Mouse (Mus musculus) heart, embryonic 13.5 days (tissue): ENCODE results near the gene Bhlha15. TPM values are rescaled to one million over a fixed set of nuclear protein-coding genes. Genes with fewer than 3 reads are reported as not detected.

Experiments used
- ATAC-seq: fragments of 200-750 bp; cut with Nextera tagmentation; 2 replicates; pipeline ENCODE4 v1.8.0; 2017; ENCODE audit warnings: moderate TSS enrichment; ENCODE audit not compliant: insufficient number of reproducible peaks, low FRiP score, low TSS enrichment; ENCODE audit errors: extremely low read depth
- H3K27ac ChIP-seq: fragments of 300-500 bp; sonication (generic); replicated peaks from 2 replicates; pipeline ENCODE4 v1.5.1; 2015; ENCODE audit warnings: moderate library complexity, mild to moderate bottlenecking, inconsistent platforms
- H3K27me3 ChIP-seq: fragments of 300-500 bp; sonication (generic); replicated peaks from 2 replicates; pipeline ENCODE4 v1.6.1; 2015; ENCODE audit warnings: mild to moderate bottlenecking, inconsistent platforms
- H3K36me3 ChIP-seq: fragments of 300-500 bp; sonication (generic); 2 replicates; pipeline ENCODE4 v1.6.1; 2015; ENCODE audit warnings: mild to moderate bottlenecking, inconsistent platforms
- H3K4me1 ChIP-seq: fragments of 300-500 bp; sonication (generic); 2 replicates; pipeline ENCODE4 v1.6.1; 2015; ENCODE audit warnings: inconsistent platforms
- H3K4me2 ChIP-seq: fragments of 300-500 bp; sonication (generic); 2 replicates; pipeline ENCODE4 v1.6.1; 2015; ENCODE audit warnings: inconsistent platforms, mild to moderate bottlenecking, moderate library complexity
- H3K4me3 ChIP-seq: fragments of 300-500 bp; sonication (generic); 2 replicates; pipeline ENCODE4 v1.5.1; 2015; ENCODE audit warnings: moderate library complexity, mild to moderate bottlenecking, inconsistent platforms
- H3K9ac ChIP-seq: fragments of 300-500 bp; sonication (generic); 2 replicates; pipeline ENCODE4 v1.6.1; 2015; ENCODE audit warnings: inconsistent platforms, mild to moderate bottlenecking, moderate library complexity
- H3K9me3 ChIP-seq: fragments of 300-500 bp; sonication (generic); 2 replicates; pipeline ENCODE4 v1.6.1; 2016; ENCODE audit warnings: inconsistent platforms
- WGBS: fragments of 180-500 bp; shearing (Covaris S2); methylation state at CpG from one replicate; pipeline ENCODE4 v1.1.7; 2015; ENCODE audit warnings: mixed read lengths; 5-methylcytosine and 5-hydroxymethylcytosine counted together
- polyA plus RNA-seq: library from polyadenylated mRNA; unstranded; fragments of >200 nt; fragmentation: Nextera tagmentation; extraction: Ambion mirVana; gene quantifications from 2 replicates; pipeline ENCODE4 v1.2.1, GENCODE M21; 2015

Gene Bhlha15
- polyA plus RNA-seq, 1 experiment from 2014 or later, result 0.33 TPM

GRCm38 (mm10) chr5:144169275-144169975 lies 20.7 kb upstream of the Bhlha15 start:
- WGBS, result 89% methylated on average over 8 of the region's 8 CpGs
- Histone ChIP-seq H3K36me3 (peaks cover 74% of the 10 kb centered on the region), H3K4me3 (no peak overlapping the region)

GRCm38 (mm10) chr5:144173648-144174047 lies 16.4 kb upstream of the Bhlha15 start:
- Histone ChIP-seq H3K4me2 (no peak overlapping the region), H3K36me3 (peaks cover 92% of the 10 kb centered on the region), H3K9ac (no peak overlapping the region), H3K4me1 (no peaks in the 10 kb centered on the region), H3K27me3 (no peaks in the 10 kb centered on the region), H3K27ac (no peak overlapping the region), H3K9me3 (no peaks in the 10 kb centered on the region), H3K4me3 (no peak overlapping the region)
- WGBS, result 89% methylated on average over 18 of the region's 18 CpGs
- ATAC-seq, result no peak

More at GRCm38 (mm10) chr5:144169275-144169975, 20.7 kb upstream of the Bhlha15 start:
- Histone ChIP-seq H3K4me2 (no peak overlapping the region), H3K4me1 (0 out of 2 replicates have a peak, but pooled peaks cover 2% of the 10 kb centered on the region), H3K9ac (no peak overlapping the region), H3K27ac (no peak overlapping the region), H3K27me3 (no peaks in the 10 kb centered on the region), H3K9me3 (no peaks in the 10 kb centered on the region)
- ATAC-seq, result no peak

GRCm38 (mm10) chr5:144178216-144178615 lies 11.9 kb upstream of the Bhlha15 start:
- H3K4me3 ChIP-seq, result no peak overlapping the region
- no peak overlapping the region for H3K4me2 ChIP-seq
- no peaks in the 10 kb centered on the region for H3K9me3 ChIP-seq
- H3K9ac ChIP-seq, result no peak overlapping the region
- H3K27me3 ChIP-seq, result no peaks in the 10 kb centered on the region
- peaks cover 65% of the 10 kb centered on the region for H3K36me3 ChIP-seq
- ATAC-seq, result no peak
- WGBS, result 64% methylated on average over 6 of the region's 6 CpGs
- H3K27ac ChIP-seq, result no peak overlapping the region
- peaks cover 11% of the 10 kb centered on the region for H3K4me1 ChIP-seq

GRCm38 (mm10) chr5:144181249-144181648 lies 8.8 kb upstream of the Bhlha15 start:
- H3K36me3 ChIP-seq, result peaks cover 56% of the 10 kb centered on the region
- no peak for ATAC-seq
- no peaks in the 10 kb centered on the region for H3K9me3 ChIP-seq
- peaks cover 20% of the 10 kb centered on the region for H3K4me1 ChIP-seq
- 93% methylated on average over 7 of the region's 7 CpGs for WGBS
- no peak overlapping the region for H3K27ac ChIP-seq
- no peak overlapping the region for H3K4me2 ChIP-seq
- no peak overlapping the region for H3K9ac ChIP-seq
- H3K27me3 ChIP-seq, result no peaks in the 10 kb centered on the region
- H3K4me3 ChIP-seq, result no peak overlapping the region

- Histone ChIP-seq H3K9ac (peak overlapping the region; percentile 2; the same call in 1 of the 2 replicates), H3K9me3 (no peaks in the 10 kb centered on the region), H3K36me3 (peaks cover 49% of the 10 kb centered on the region), H3K4me2 (peak overlapping the region; percentile 50), H3K27me3 (no peaks in the 10 kb centered on the region), H3K27ac (no peak overlapping the region), H3K4me3 (no peak overlapping the region), H3K4me1 (peaks cover 20% of the 10 kb centered on the region)
- 21% methylated on average over 20 of the region's 20 CpGs for WGBS
- ATAC-seq, result no peak
These were observed 7.4 kb upstream of the Bhlha15 start for GRCm38 (mm10) chr5:144182542-144183247.

GRCm38 (mm10) chr5:144183248-144183559 lies 6.9 kb upstream of the Bhlha15 start:
- Histone ChIP-seq H3K9ac (peak overlapping the region; percentile 2; the same call in 1 of the 2 replicates), H3K36me3 (peaks cover 45% of the 10 kb centered on the region), H3K27ac (no peak overlapping the region), H3K9me3 (no peaks in the 10 kb centered on the region), H3K4me2 (peak overlapping the region; percentile 50), H3K4me1 (peaks cover 20% of the 10 kb centered on the region), H3K27me3 (no peaks in the 10 kb centered on the region), H3K4me3 (no peak overlapping the region)
- WGBS, result 20% methylated on average over 8 of the region's 8 CpGs
- no peak for ATAC-seq

- Histone ChIP-seq H3K36me3 (peaks cover 41% of the 10 kb centered on the region), H3K4me3 (no peak overlapping the region), H3K9ac (no peak overlapping the region), H3K4me1 (peaks cover 20% of the 10 kb centered on the region), H3K4me2 (no peak overlapping the region), H3K27ac (no peak overlapping the region), H3K9me3 (no peaks in the 10 kb centered on the region), H3K27me3 (no peaks in the 10 kb centered on the region)
- 73% methylated on average over 7 of the region's 7 CpGs for WGBS
- ATAC-seq, result no peak
These were observed 6.3 kb upstream of the Bhlha15 start for GRCm38 (mm10) chr5:144183647-144184335.

GRCm38 (mm10) chr5:144184350-144185045 lies 5.6 kb upstream of the Bhlha15 start:
- Histone ChIP-seq H3K27ac (no peak overlapping the region), H3K4me3 (no peak overlapping the region), H3K36me3 (peaks cover 34% of the 10 kb centered on the region), H3K27me3 (no peaks in the 10 kb centered on the region), H3K9me3 (no peaks in the 10 kb centered on the region), H3K4me2 (no peak overlapping the region), H3K9ac (no peak overlapping the region), H3K4me1 (peaks cover 25% of the 10 kb centered on the region)
- ATAC-seq, result no peak
- 87% methylated on average over 21 of the region's 21 CpGs for WGBS

GRCm38 (mm10) chr5:144188422-144188821 lies 1.7 kb upstream of the Bhlha15 start:
- H3K4me3 ChIP-seq, result no peak overlapping the region
- ATAC-seq, result no peak
- no peak overlapping the region for H3K4me2 ChIP-seq
- no peak overlapping the region for H3K27ac ChIP-seq
- H3K36me3 ChIP-seq, result peaks cover 29% of the 10 kb centered on the region
- WGBS, result 82% methylated on average over 6 of the region's 6 CpGs
- no peak overlapping the region for H3K9ac ChIP-seq
- no peaks in the 10 kb centered on the region for H3K9me3 ChIP-seq
- no peaks in the 10 kb centered on the region for H3K27me3 ChIP-seq
- peaks cover 32% of the 10 kb centered on the region for H3K4me1 ChIP-seq

GRCm38 (mm10) chr5:144189327-144189726 lies 759 bp upstream of the Bhlha15 start:
- Histone ChIP-seq H3K36me3 (peaks cover 28% of the 10 kb centered on the region), H3K9ac (no peak overlapping the region; the same call in 1 of the 2 replicates), H3K4me1 (peaks cover 24% of the 10 kb centered on the region), H3K4me2 (peak overlapping the region; percentile 72), H3K9me3 (no peaks in the 10 kb centered on the region), H3K27me3 (no peaks in the 10 kb centered on the region), H3K27ac (no peak overlapping the region), H3K4me3 (no peak overlapping the region)
- ATAC-seq, result no peak
- WGBS, result 40% methylated on average over 7 of the region's 7 CpGs

- peaks cover 11% of the 10 kb centered on the region for H3K36me3 ChIP-seq
- H3K9me3 ChIP-seq, result no peaks in the 10 kb centered on the region
- WGBS, result 43% methylated on average over 23 of the region's 23 CpGs
- H3K27me3 ChIP-seq, result no peaks in the 10 kb centered on the region
- no peak for ATAC-seq
- H3K27ac ChIP-seq, result no peak overlapping the region
- no peak overlapping the region for H3K9ac ChIP-seq
- peaks cover 24% of the 10 kb centered on the region for H3K4me1 ChIP-seq
- H3K4me3 ChIP-seq, result no peak overlapping the region
- H3K4me2 ChIP-seq, result peak overlapping the region; percentile 72
These were observed 940 bp downstream of the Bhlha15 start for GRCm38 (mm10) chr5:144191026-144191425.
